In genomic region chr17:43667290-43667843, GRCm38 (mm10) we compare ENCODE assay signal across 8 mouse cellular contexts. TPM values are rescaled to one million over a fixed set of nuclear protein-coding genes. Genes with fewer than 3 reads are reported as not detected.
DNase-seq lines count a peak whose midpoint lies in the region; ATAC-seq and TF ChIP-seq lines count a peak whose summit lies in the region.

Gene Cyp39a1, plus strand, starts transcription at chr17:43667425.

- no peak for TF ChIP-seq POLR2A in liver, adult 2 months (IDR thresholded peaks at IDR 0.05; ENCODE audit: extremely low read depth, insufficient read depth, low read length)

- no peaks in the 10 kb centered on the region for H3K27me3 ChIP-seq in liver, adult 2 months (ENCODE audit: control insufficient read depth, insufficient read depth, low read length)
- H3K27me3 ChIP-seq in embryonic facial prominence, embryonic 11.5 days (ENCODE audit: control insufficient read depth, insufficient read depth, low read length), result no peaks in the 10 kb centered on the region
- H3K27me3 ChIP-seq in intestine, embryonic 16.5 days (replicated peaks; ENCODE audit: control insufficient read depth, insufficient read depth, low read length), result no peaks in the 10 kb centered on the region
- no peaks in the 10 kb centered on the region for H3K27me3 ChIP-seq in neural tube, embryonic 12.5 days (replicated peaks)

- peak within 1 kb of the TSS; percentile 91 for H3K4me3 ChIP-seq in liver, adult 2 months (ENCODE audit: insufficient read depth, low read depth, low read length)
- H3K4me3 ChIP-seq in embryonic facial prominence, embryonic 11.5 days (ENCODE audit: low read depth, low read length), result peak within 1 kb of the TSS; percentile 86
- H3K4me3 ChIP-seq in intestine, embryonic 16.5 days (ENCODE audit: low read length), result peak within 1 kb of the TSS; percentile 90
- H3K4me3 ChIP-seq in neural tube, embryonic 12.5 days, result peak within 1 kb of the TSS; percentile 86

- no peaks in the 10 kb centered on the region for H3K9me3 ChIP-seq in embryonic facial prominence, embryonic 11.5 days (replicated peaks; ENCODE audit: control insufficient read depth, low read length)
- H3K9me3 ChIP-seq in intestine, embryonic 16.5 days (ENCODE audit: control insufficient read depth, low read length), result no peaks in the 10 kb centered on the region
- no peaks in the 10 kb centered on the region for H3K9me3 ChIP-seq in neural tube, embryonic 12.5 days

- DNase-seq in liver, adult 2 months (ENCODE audit: extremely low read depth, low read depth, low spot score), result no peak
- no peak for DNase-seq in liver
- DNase-seq in embryonic facial prominence, embryonic 11.5 days (ENCODE audit: low spot score), result peak; percentile 55
- DNase-seq in frontal cortex, postnatal 36 days (ENCODE audit: low spot score in 2 of 2), result no peak
- DNase-seq in spleen, postnatal 36 days (ENCODE audit: low spot score in 2 of 2), result no peak

- no peak for TF ChIP-seq CTCF in liver, adult 2 months (IDR thresholded peaks at IDR 0.05; ENCODE audit: low read depth, low read length)

- H3K79me2 ChIP-seq in liver, adult 2 months (ENCODE audit: control insufficient read depth, insufficient read depth, low read length), result peaks cover 5% of the 10 kb centered on the region; the same call in 1 of the 2 replicates

- no peak; the same call in 1 of the 2 replicates for ATAC-seq in embryonic facial prominence, embryonic 11.5 days (replicated peaks; ENCODE audit: insufficient number of reproducible peaks, low FRiP score, low TSS enrichment, low read depth)
- ATAC-seq in intestine, embryonic 16.5 days, result peak; percentile 10
- no peak for ATAC-seq in neural tube, embryonic 12.5 days (ENCODE audit: low FRiP score, low read depth)
- ATAC-seq in activated CD4-positive, CD25-positive, alpha-beta regulatory T cell, adult 4 months, result no peak

- peaks cover 13% of the 10 kb centered on the region for H3K4me1 ChIP-seq in liver, adult 2 months (ENCODE audit: control insufficient read depth, insufficient read depth, low read length)
- no peaks in the 10 kb centered on the region for H3K4me1 ChIP-seq in embryonic facial prominence, embryonic 11.5 days (ENCODE audit: control insufficient read depth, insufficient read depth, low read length)
- H3K4me1 ChIP-seq in intestine, embryonic 16.5 days (ENCODE audit: control insufficient read depth, insufficient read depth, low read length), result peaks cover 15% of the 10 kb centered on the region; the same call in 1 of the 2 replicates
- H3K4me1 ChIP-seq in neural tube, embryonic 12.5 days, result peaks cover 16% of the 10 kb centered on the region

- H3K4me2 ChIP-seq in embryonic facial prominence, embryonic 11.5 days (ENCODE audit: low read depth, low read length), result peak within 1 kb of the TSS; percentile 80
- peak within 1 kb of the TSS; percentile 99 for H3K4me2 ChIP-seq in intestine, embryonic 16.5 days (ENCODE audit: low read depth, low read length)
- peak within 1 kb of the TSS; percentile 82 for H3K4me2 ChIP-seq in neural tube, embryonic 12.5 days (replicated peaks)

- peak within 1 kb of the TSS; percentile 79 for H3K9ac ChIP-seq in liver, adult 2 months (ENCODE audit: low read depth, low read length)
- peak within 1 kb of the TSS; percentile 84 for H3K9ac ChIP-seq in embryonic facial prominence, embryonic 11.5 days (replicated peaks; ENCODE audit: low read length)
- peak within 1 kb of the TSS; percentile 82 for H3K9ac ChIP-seq in intestine, embryonic 16.5 days (ENCODE audit: low read depth, low read length)
- peak within 1 kb of the TSS; percentile 85 for H3K9ac ChIP-seq in neural tube, embryonic 12.5 days

- WGBS in liver, adult 2 months, result under 1% methylated on average over 17 of the region's 17 CpGs
- WGBS in embryonic facial prominence, embryonic 11.5 days, result 0% methylated on average over 17 of the region's 17 CpGs
- under 1% methylated on average over 17 of the region's 17 CpGs for WGBS in intestine, embryonic 16.5 days
- WGBS in neural tube, embryonic 12.5 days, result under 1% methylated on average over 17 of the region's 17 CpGs

- no peaks in the 10 kb centered on the region for H3K36me3 ChIP-seq in liver, adult 2 months (ENCODE audit: control insufficient read depth, insufficient read depth, low read length)
- H3K36me3 ChIP-seq in embryonic facial prominence, embryonic 11.5 days (replicated peaks; ENCODE audit: control insufficient read depth, insufficient read depth, low read depth, low read length), result no peaks in the 10 kb centered on the region
- no peaks in the 10 kb centered on the region for H3K36me3 ChIP-seq in intestine, embryonic 16.5 days (ENCODE audit: control insufficient read depth, insufficient read depth, low read length)
- H3K36me3 ChIP-seq in neural tube, embryonic 12.5 days, result peaks cover 10% of the 10 kb centered on the region; the same call in 1 of the 2 replicates

- H3K27ac ChIP-seq in liver, adult 2 months (replicated peaks; ENCODE audit: insufficient read depth, low read depth, low read length), result peak within 1 kb of the TSS; percentile 78
- H3K27ac ChIP-seq in embryonic facial prominence, embryonic 11.5 days (replicated peaks; ENCODE audit: low read depth, low read length), result no peak within 1 kb of the TSS; the same call in 1 of the 2 replicates
- H3K27ac ChIP-seq in intestine, embryonic 16.5 days (ENCODE audit: low read length), result peak within 1 kb of the TSS; percentile 31; the same call in 1 of the 2 replicates
- H3K27ac ChIP-seq in neural tube, embryonic 12.5 days, result no peak within 1 kb of the TSS

RNA-seq across cellular contexts. Expression of gene Cyp39a1, which starts in this region (rescaled TPM):
- total RNA-seq in liver, adult 2 months (2014; rRNA removed), result 39.7 and 51.4 TPM in 2 replicates
- 9.0 and 9.6 TPM in 2 replicates for polyA plus RNA-seq in liver, adult 2 months (2012; rRNA removed)
- 29.0 and 32.9 TPM in 2 replicates for polyA plus RNA-seq in embryonic facial prominence, embryonic 11.5 days (2014; fragmentation: Nextera tagmentation; extraction: Ambion mirVana)
- 13.2 and 15.1 TPM in 2 replicates for polyA plus RNA-seq in intestine, embryonic 16.5 days (2015; fragmentation: Nextera tagmentation; extraction: Ambion mirVana)
- polyA plus RNA-seq in neural tube, embryonic 12.5 days (2016; fragmentation: Nextera tagmentation; extraction: Ambion mirVana), result 20.6 and 23.3 TPM in 2 replicates
- 1 to 10 TPM in 1 of 2 experiments, under 1 TPM in 1; 0.61 to 1.2 TPM for polyA plus RNA-seq in activated CD4-positive, CD25-positive, alpha-beta regulatory T cell, adult 4 months (2017; shearing (Covaris generic))

Comparison
In these comparisons a context has a peak if more than half of its experiments do, and no peak if none do; other contexts are left out.
1. H3K27ac ChIP-seq: peak in liver, adult 2 months (single experiment) and intestine, embryonic 16.5 days (single experiment); none in embryonic facial prominence, embryonic 11.5 days (single experiment) and neural tube, embryonic 12.5 days (single experiment).
2. Peak in every context shown above with its lines, with median percentiles within 50 percentile points of each other: H3K4me3 ChIP-seq, H3K9ac ChIP-seq and H3K4me2 ChIP-seq.